Mouse (Mus musculus) intestine, embryonic 16.5 days (tissue): ENCODE results near the gene Serpinh1. TPM values are rescaled to one million over a fixed set of nuclear protein-coding genes. Genes with fewer than 3 reads are reported as not detected.
"Not testable (repeated sequence)": the region's sequence is repeated elsewhere in the genome, so short reads cannot be mapped to it uniquely, and the experiment has no call there.

Source experiments
- ATAC-seq: fragments of 200-750 bp; cut with Nextera tagmentation; 2 replicates; pipeline ENCODE4 v1.8.0; 2017; ENCODE audit warnings: moderate TSS enrichment, moderate library complexity
- H3K27ac ChIP-seq: fragments of 300-500 bp; sonication (generic); 2 replicates; pipeline ENCODE4 v1.5.1; 2014; ENCODE audit warnings: mild to moderate bottlenecking, low read length
- H3K27me3 ChIP-seq: fragments of 300-500 bp; sonication (generic); replicated peaks from 2 replicates; pipeline ENCODE4 v1.6.1; 2014; ENCODE audit warnings: low read length, control low read depth, mixed read lengths; ENCODE audit not compliant: control insufficient read depth, insufficient read depth
- H3K36me3 ChIP-seq: fragments of 300-500 bp; sonication (generic); 2 replicates; pipeline ENCODE4 v1.6.1; 2014; ENCODE audit warnings: low read length, control low read depth; ENCODE audit not compliant: control insufficient read depth, insufficient read depth
- H3K4me1 ChIP-seq: fragments of 300-500 bp; sonication (generic); 2 replicates; pipeline ENCODE4 v1.6.1; 2014; ENCODE audit warnings: low read length, control low read depth, mixed read lengths; ENCODE audit not compliant: control insufficient read depth, insufficient read depth
- H3K4me2 ChIP-seq: fragments of 300-500 bp; sonication (generic); 2 replicates; pipeline ENCODE4 v1.6.1; 2014; ENCODE audit warnings: low read depth, low read length, control low read depth
- H3K4me3 ChIP-seq: fragments of 300-500 bp; sonication (generic); 2 replicates; pipeline ENCODE4 v1.5.1; 2014; ENCODE audit warnings: mild to moderate bottlenecking, low read length
- H3K9ac ChIP-seq: fragments of 300-500 bp; sonication (generic); 2 replicates; pipeline ENCODE4 v1.6.1; 2014; ENCODE audit warnings: low read depth, low read length
- H3K9me3 ChIP-seq: fragments of 300-500 bp; sonication (generic); 2 replicates; pipeline ENCODE4 v1.6.1; 2016; ENCODE audit warnings: low read length, control low read depth; ENCODE audit not compliant: control insufficient read depth
- WGBS: fragments of 180-500 bp; shearing (Covaris S2); extraction: QIAGEN DNeasy Blood & Tissue Kit; methylation state at CpG from one replicate; pipeline ENCODE4 v1.1.7; 2014; 5-methylcytosine and 5-hydroxymethylcytosine counted together
- polyA plus RNA-seq: library from polyadenylated mRNA; unstranded; fragments of >200 nt; fragmentation: Nextera tagmentation; extraction: Ambion mirVana; gene quantifications from 2 replicates; pipeline ENCODE4 v1.2.1, GENCODE M21; 2015

Gene Serpinh1
- polyA plus RNA-seq, 1 experiment from 2014 or later: 983 TPM

DNA sequence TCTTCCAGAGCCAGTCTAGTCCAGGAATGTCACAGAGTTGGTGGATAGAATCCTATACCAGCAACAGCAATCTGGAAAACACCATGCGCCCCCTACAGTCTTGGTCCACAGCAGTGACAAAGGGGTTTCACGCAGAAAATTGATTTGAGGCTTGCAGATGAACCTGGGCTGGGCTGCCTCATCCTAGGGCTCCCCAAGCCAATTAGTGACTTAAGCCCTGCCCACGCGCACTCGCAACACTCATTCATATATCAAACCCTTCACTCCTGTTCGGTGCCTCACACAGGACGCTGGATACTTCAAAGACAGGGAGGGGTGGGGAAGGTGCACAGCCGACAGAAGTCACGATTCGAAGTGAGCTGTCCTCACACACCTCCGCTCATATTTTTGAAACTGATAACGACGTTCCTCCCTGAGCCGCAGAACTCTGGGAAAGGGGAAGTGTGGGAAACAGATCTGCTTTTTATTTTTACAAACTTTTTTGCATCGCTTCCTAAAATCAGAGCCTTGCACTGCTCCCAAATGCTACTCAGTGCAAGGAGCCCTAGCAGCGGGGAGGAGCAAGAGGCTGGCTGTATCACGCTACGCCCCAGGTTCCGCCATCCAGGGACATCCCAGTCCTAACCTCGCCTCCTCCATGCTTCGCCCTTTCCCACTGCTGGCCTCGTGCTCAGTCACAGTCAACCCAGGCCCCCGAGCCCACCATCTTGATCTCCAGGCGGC lies 27.6 kb upstream of the Serpinh1 start:
- Histone ChIP-seq H3K4me1 (peaks cover 28% of the 10 kb centered on the region), H3K4me3 (peak overlapping the region; percentile 73), H3K9ac (peak overlapping the region; percentile 81), H3K36me3 (no peaks in the 10 kb centered on the region), H3K4me2 (peak overlapping the region; percentile 94), H3K9me3 (no peaks in the 10 kb centered on the region), H3K27me3 (no peaks in the 10 kb centered on the region), H3K27ac (peak overlapping the region; percentile 80)
- WGBS: 1% methylated on average over 24 of the region's 24 CpGs
- ATAC-seq: peak; percentile 70

DNA sequence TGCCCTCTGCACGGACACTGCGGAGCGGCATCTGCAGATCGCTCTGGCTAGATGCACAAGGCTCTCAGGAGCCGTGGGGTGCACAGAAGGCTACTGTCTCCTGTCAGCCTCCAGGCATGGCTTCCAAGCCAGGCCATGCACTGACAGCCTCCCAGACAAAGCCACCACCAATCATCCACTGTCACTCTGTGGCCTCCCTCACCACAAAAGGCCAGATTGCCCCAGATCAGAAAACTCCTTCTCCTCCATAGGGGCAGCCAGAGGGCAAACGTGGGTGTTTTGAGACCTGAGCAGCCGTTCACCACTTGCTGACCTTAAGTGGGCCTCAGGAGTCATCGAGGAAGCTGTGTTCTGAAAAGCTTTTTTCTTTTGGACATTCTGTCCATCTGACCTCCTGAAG lies 25.8 kb upstream of the Serpinh1 start:
- no peaks in the 10 kb centered on the region for H3K9me3 ChIP-seq
- no peak overlapping the region for H3K4me2 ChIP-seq
- ATAC-seq: no peak
- no peaks in the 10 kb centered on the region for H3K36me3 ChIP-seq
- H3K9ac ChIP-seq: no peak overlapping the region
- whole genome bisulfite sequencing: 68% methylated on average over 8 of the region's 8 CpGs
- peaks cover 21% of the 10 kb centered on the region for H3K4me1 ChIP-seq
- no peak overlapping the region for H3K4me3 ChIP-seq
- no peak overlapping the region for H3K27ac ChIP-seq
- H3K27me3 ChIP-seq: no peaks in the 10 kb centered on the region

DNA sequence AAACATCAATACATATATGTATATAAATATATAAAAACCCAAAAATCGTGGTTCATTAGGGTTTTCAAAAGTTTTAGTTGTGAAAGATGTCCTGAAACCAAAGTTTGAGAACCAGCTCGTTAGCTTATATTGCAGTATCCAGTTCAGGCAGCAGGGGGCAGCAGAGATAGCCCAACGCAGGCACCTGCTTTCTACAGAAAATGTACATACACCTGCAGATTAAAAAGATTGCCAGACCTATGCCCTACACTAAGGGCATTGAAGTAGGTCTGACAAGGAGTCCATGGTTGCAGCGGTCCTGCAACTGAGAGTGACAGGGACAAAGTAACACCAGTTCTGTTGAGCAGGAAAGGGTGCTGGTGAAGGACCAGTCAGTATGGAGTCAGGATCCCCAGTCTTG lies 22.4 kb upstream of the Serpinh1 start:
- Histone ChIP-seq H3K36me3 (no peaks in the 10 kb centered on the region), H3K4me3 (no peak overlapping the region), H3K4me1 (peaks cover 2% of the 10 kb centered on the region; the same call in 1 of the 2 replicates), H3K9ac (no peak overlapping the region), H3K4me2 (no peak overlapping the region), H3K27me3 (no peaks in the 10 kb centered on the region), H3K9me3 (no peaks in the 10 kb centered on the region), H3K27ac (no peak overlapping the region)
- 5% methylated on average over 4 of the region's 4 CpGs for WGBS
- ATAC-seq: no peak

DNA sequence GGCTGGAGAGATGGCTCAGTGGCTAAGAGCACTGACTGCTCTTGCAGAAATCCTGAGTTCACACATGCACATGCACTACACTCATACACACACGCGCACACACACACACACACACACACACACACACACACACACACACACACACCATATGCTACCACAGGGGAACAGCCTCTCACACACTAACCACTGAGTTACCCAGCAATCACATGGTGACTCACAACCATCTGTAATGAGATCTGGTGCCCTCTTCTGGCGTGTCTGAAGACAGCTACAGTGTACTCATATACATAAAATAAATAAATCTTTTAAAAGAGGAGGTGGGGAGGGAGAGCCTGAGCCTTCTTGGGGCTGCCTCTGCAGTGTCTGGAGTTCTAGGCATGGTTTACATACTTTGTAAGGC lies 21.3 kb upstream of the Serpinh1 start:
- H3K4me3 ChIP-seq, H3K4me1 ChIP-seq, H3K9me3 ChIP-seq, H3K4me2 ChIP-seq, H3K27me3 ChIP-seq, ATAC-seq, H3K9ac ChIP-seq, H3K36me3 ChIP-seq, H3K27ac ChIP-seq: not testable (repeated sequence)
- WGBS: 74% methylated on average over 3 of the region's 3 CpGs

DNA sequence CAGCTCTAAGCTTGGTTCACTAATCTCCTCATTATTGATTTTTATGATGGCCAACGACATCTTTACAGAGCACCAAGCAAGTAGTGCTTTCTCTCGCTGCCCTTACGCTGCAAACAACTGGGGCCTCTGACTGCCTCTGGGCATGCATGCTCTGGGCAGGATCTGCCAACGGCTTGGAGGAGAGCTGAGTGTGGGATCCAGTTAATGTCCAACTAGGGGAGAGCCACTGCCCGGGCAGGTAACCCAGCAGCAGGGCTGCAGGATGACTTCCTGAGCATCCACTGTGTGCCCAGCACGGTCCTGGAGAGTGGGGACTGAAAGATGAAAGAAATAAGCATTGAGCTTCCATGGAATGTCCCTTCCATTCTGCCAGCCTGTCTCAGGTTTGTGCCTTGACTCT lies 13.7 kb upstream of the Serpinh1 start:
- no peaks in the 10 kb centered on the region for H3K36me3 ChIP-seq
- no peak overlapping the region for H3K4me2 ChIP-seq
- H3K4me3 ChIP-seq: no peak overlapping the region
- H3K27ac ChIP-seq: no peak overlapping the region
- no peak for ATAC-seq
- no peak overlapping the region for H3K9ac ChIP-seq
- H3K9me3 ChIP-seq: no peaks in the 10 kb centered on the region
- 57% methylated on average over 6 of the region's 6 CpGs for WGBS
- H3K4me1 ChIP-seq: no peaks in the 10 kb centered on the region
- H3K27me3 ChIP-seq: no peaks in the 10 kb centered on the region

DNA sequence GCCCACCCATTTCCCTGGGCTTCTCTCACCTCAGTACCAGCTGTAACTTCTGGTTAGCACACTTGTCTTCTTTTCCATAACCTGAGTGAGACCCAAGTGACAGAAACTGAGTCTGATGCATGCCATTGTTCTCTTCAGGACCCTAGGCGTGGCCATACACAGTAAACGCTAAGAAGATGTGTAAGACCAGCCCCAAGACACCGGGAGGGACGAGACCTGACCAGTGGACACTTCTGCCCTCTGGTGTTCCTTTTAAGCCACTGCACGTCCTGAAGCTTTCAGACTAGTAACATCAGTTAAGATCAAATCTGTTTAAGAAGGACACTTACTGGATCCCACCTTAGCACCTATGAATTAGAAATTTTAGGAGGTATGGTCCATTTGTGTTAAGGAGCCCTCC lies 12.0 kb upstream of the Serpinh1 start:
- H3K4me1 ChIP-seq: peaks cover 8% of the 10 kb centered on the region
- H3K36me3 ChIP-seq: no peaks in the 10 kb centered on the region
- no peaks in the 10 kb centered on the region for H3K27me3 ChIP-seq
- 0% methylated on average over 5 of the region's 5 CpGs for WGBS
- no peak overlapping the region for H3K9ac ChIP-seq
- H3K27ac ChIP-seq: no peak overlapping the region
- ATAC-seq: no peak
- no peak overlapping the region for H3K4me2 ChIP-seq
- no peaks in the 10 kb centered on the region for H3K9me3 ChIP-seq
- no peak overlapping the region for H3K4me3 ChIP-seq

DNA sequence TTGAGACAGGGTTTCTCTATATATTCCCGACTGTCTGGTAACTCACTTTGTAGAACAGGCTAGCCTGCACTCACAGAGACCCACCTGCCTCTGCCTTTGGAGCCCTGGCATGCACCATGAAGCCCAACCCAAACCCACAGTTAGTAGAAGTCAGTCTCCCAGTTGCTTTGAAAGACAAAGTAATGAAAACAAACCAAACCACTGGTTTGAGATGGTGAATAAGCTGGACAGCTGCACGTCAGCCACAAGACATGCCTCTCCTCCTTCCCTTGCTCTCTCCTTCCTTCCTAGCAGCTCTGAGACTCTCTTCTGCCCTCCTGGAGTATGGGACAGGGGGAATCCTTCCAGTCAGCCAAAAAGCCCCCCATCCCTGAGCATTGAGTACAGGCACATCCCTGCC lies 9.1 kb upstream of the Serpinh1 start:
- Histone ChIP-seq H3K27me3 (no peaks in the 10 kb centered on the region), H3K4me3 (no peak overlapping the region), H3K27ac (no peak overlapping the region), H3K4me1 (peaks cover 19% of the 10 kb centered on the region), H3K9ac (no peak overlapping the region), H3K4me2 (no peak overlapping the region), H3K36me3 (no peaks in the 10 kb centered on the region), H3K9me3 (no peaks in the 10 kb centered on the region)
- 83% methylated on average over 2 of the region's 2 CpGs for WGBS
- ATAC-seq: no peak

DNA sequence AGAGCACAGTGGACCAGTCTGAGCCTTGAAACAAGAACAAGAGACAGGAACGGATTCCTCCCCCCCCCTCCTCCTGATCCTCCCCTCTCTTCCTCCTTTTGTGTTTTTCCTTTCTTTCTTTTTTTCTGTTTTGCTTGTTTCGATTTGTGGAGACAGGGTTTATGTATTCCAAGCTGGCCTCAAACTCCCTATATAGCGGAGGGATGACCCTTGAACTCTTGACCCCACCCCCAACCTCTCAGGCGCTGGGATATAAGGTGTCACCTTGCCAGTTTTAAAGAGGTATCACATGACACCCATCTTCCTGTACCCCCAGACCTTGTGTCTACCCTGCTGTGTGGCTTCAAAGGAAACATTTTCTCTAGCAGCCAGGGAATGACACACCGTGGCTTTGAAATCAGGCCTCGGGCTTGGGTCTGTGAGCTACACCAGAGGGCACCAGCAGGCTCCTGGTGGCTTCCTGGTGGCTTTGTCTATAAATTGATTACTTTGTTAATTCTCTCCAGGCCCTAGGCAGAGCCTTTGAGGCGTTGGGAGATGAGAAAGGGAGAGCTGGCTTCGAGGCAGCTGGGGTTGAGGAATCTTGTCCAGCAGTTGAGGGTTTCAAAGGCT lies 7.9 kb upstream of the Serpinh1 start:
- H3K36me3 ChIP-seq: no peaks in the 10 kb centered on the region
- no peak overlapping the region for H3K4me3 ChIP-seq
- no peaks in the 10 kb centered on the region for H3K9me3 ChIP-seq
- no peak overlapping the region for H3K4me2 ChIP-seq
- H3K27ac ChIP-seq: peak overlapping the region; percentile 97
- WGBS: 30% methylated on average over 8 of the region's 8 CpGs
- ATAC-seq: no peak
- no peaks in the 10 kb centered on the region for H3K27me3 ChIP-seq
- H3K4me1 ChIP-seq: peaks cover 31% of the 10 kb centered on the region
- H3K9ac ChIP-seq: peak overlapping the region; percentile 47; the same call in 1 of the 2 replicates

DNA sequence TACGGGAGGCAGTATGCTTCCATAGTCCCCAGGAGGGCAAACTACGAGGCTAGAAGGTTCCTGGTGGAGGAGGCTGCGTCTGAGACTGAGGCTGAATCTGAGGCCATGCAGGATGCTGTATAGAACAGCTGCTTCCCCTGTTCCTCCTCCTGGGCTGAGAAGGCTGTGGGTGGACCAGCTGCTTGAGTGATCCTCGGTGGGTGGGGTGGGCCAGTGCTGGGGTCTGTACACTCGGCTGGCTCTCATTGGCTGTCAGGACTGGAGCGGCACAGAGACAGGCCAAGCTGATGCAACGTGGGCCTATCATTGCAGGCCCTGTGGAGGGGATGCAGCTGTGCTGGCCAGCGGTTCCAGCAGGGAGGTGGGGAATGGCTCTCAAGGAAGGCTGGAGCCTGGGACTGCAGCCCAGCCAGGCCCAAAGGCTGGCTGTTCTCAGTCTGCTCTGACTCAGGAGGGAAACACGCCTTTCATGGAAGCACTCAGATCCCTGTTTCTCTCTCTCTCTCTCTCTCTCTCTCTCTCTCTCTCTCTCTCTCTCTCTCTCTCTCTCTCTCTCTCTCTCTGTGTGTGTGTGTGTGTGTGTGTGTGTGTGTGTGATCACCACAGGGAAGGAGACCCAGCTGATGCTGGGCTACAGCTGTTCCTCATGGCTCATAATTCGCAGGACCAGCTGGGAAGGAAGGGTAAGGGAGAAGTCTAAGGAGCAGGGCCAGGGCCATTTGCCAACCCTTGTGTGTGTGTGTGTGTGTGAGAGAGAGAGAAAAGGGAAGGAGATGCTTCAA lies 7.2 kb upstream of the Serpinh1 start:
- Histone ChIP-seq H3K27me3 (no peaks in the 10 kb centered on the region), H3K9me3 (no peaks in the 10 kb centered on the region), H3K4me3 (no peak overlapping the region), H3K4me2 (peak overlapping the region; percentile 16; the same call in 1 of the 2 replicates), H3K9ac (peak overlapping the region; percentile 64), H3K27ac (peak overlapping the region; percentile 97), H3K36me3 (no peaks in the 10 kb centered on the region), H3K4me1 (peaks cover 37% of the 10 kb centered on the region)
- ATAC-seq: peak; percentile 94
- 27% methylated on average over 10 of the region's 10 CpGs for whole genome bisulfite sequencing
